Mouse (Mus musculus) testis, adult 2 months (tissue): ENCODE results near the gene Cdh23.

Experiments used
- CTCF ChIP-seq: fragments of 200-500 bp; IDR thresholded peaks from 2 replicates; pipeline ENCODE4 v1.5.1; 2012; ENCODE audit warnings: low read depth, mild to moderate bottlenecking, inconsistent platforms, low read length, moderate library complexity; ENCODE audit not compliant: control insufficient read depth, insufficient read depth, insufficient replicate concordance
- POLR2A ChIP-seq: fragments of 200-500 bp; IDR thresholded peaks from 2 replicates; pipeline ENCODE4 v1.6.1; 2012; ENCODE audit warnings: low read depth, mild to moderate bottlenecking, inconsistent platforms, low read length, moderate library complexity; ENCODE audit not compliant: control insufficient read depth

DNA sequence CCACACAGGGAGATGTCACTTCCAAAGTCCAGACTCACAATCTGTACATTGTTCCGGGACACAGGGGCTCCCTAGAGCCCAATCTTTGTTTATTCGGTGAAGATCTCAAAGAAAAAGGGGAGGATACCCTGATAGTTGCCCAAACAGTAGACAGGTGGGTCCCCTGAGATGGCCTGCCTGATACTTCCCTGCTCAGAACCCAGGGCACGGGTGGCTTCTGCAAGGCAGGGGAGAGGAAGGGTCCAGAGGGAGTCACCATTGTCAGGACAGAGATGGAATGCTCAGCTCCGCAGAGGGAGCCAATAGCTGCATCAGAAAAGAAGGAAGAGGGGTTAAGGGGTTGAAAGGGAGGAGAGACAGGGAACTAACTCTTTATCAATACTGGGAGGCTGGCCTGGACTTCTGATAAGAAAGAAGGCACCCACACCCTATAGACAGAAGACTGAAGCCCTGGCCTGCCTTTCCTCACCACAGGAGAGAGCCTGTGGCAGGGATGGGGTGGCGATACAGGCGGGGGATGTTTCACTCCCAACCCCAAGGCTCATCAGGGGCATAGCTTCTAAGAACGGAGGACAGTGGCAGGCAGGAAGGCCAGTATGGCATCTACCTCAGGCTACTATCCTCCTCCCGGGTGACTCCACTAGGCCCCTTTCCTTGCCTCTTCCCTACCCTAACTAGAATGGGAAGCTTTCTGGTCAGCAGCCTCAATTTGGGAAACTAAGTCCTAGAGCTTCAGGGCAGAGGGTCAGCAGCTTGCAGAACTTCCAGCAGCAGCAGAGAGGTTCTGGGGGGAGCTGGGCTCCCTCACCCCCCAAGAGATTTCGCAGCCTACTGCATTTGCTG, 348.3 kb downstream of the Cdh23 start:
- TF ChIP-seq CTCF: no peak
- TF ChIP-seq POLR2A: no peak
